Mouse (Mus musculus) MEL (cell line): Measurements from ENCODE around the gene Prdm1.

Experiments
- POLR2A ChIP-seq, 2 experiments: IDR thresholded peaks; 2 replicates each; pipeline ENCODE4 v1.6.1; 2011 to 2012; ENCODE audit warnings: low read length in 2 of 2, mild to moderate bottlenecking in 2 of 2, control low read depth in 1 of 2, improper control_type of control experiment in 1 of 2, low read depth in 1 of 2, moderate library complexity in 1 of 2; ENCODE audit not compliant: control insufficient read depth in 1 of 2, insufficient read depth in 1 of 2, poor library complexity in 1 of 2
- TBP ChIP-seq: IDR thresholded peaks from 2 replicates; pipeline ENCODE4 v1.8.0; 2011; ENCODE audit warnings: low read depth, low read length, improper control_type of control experiment

GRCm38 (mm10) chr10:44539033-44539578, 10.8 kb upstream of the Prdm1 start:
- TF ChIP-seq POLR2A (IDR thresholded peaks at IDR 0.05; ENCODE audit: control insufficient read depth in 1 of 2, insufficient read depth in 1 of 2, low read depth in 1 of 2, low read length in 2 of 2, poor library complexity in 1 of 2) (no peak; a peak in 1 of 4 replicates), TBP (no peak)
